Mouse (Mus musculus): ENCODE data around the gene Igf2r. TPM values are rescaled to one million over a fixed set of nuclear protein-coding genes. Genes with fewer than 3 reads are reported as not detected.

The Igf2r gene
- total RNA-seq, 2 experiments from 2014 or later: 55.8 to 67.8 TPM

- DNase-seq (ENCODE audit: low spot score in 2 of 2): no peak
Measured at GRCm38 (mm10) chr17:12721118-12721886, 48.2 kb downstream of the Igf2r start.

DNA sequence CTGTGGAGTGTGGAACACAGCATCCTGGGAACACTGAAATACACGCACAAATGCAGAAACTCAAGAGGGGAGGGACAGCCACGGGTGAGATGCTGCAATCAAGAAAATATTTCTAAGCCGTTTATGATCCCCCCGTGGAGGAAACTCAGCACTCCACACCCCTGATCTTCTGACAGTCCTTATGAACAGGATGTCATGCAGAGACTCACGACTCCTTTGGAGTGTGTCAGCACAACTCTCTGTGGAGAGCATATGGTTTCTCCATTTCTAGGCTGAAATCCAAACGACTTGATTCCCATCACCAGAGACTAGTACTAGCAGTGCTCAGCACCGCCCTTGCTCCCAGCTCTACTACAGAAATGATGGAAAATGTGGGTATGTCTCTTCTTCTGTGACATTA is 51.2 kb downstream of the Igf2r start:
- DNase-seq (ENCODE audit: low spot score in 2 of 2): no peak

- no peak for DNase-seq (ENCODE audit: low spot score in 2 of 2)
Measured at GRCm38 (mm10) chr17:12717445-12717844, 52.0 kb downstream of the Igf2r start.

DNA sequence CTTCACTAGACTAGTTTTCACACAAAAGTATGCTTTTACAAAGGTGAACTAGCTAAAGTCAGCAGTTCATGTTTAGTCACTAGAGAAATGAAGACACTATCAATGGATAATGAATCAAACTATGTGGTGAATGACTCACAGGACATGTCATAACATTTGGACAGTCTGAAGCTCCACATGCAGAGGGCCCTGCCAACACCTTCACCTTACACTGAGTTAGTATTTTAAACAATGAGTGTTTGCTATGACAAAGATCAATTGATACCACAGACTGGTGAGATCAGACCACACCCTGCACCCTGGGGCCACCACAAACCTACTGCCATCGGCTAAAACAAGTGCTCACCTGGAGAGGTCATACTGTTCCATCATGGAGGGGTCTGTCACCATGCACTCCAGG is 54.4 kb downstream of the Igf2r start:
- no peak for DNase-seq (ENCODE audit: low spot score in 2 of 2)

DNA sequence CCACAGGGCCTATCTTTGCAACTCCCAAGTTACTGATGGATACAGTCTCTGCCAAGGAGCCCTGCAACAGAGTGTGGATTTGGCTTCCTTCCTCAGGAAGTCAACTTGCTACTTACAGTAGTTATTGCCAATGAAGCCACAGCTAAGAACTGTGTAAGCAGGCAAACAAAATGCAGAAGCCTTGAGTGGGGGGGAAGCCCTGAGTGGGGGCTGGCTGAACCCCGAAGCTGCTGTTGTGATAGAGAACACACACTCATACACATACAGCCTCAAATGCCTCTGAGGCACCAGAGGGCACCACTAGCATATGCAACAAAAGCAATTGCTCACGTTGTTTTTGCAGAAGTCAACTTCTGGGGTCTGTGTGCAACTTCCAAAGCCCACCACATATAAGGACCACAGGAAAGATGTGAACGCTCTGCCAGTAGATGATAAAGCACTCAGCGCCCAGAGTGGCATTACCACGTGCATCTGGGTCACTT is 55.3 kb downstream of the Igf2r start:
- DNase-seq (ENCODE audit: low spot score in 2 of 2): no peak

- no peak for DNase-seq (ENCODE audit: low spot score in 2 of 2)
Measured at GRCm38 (mm10) chr17:12712993-12713392, 56.5 kb downstream of the Igf2r start.

GRCm38 (mm10) chr17:12712191-12712590 is 57.3 kb downstream of the Igf2r start:
- no peak for DNase-seq (ENCODE audit: low spot score in 2 of 2)

DNA sequence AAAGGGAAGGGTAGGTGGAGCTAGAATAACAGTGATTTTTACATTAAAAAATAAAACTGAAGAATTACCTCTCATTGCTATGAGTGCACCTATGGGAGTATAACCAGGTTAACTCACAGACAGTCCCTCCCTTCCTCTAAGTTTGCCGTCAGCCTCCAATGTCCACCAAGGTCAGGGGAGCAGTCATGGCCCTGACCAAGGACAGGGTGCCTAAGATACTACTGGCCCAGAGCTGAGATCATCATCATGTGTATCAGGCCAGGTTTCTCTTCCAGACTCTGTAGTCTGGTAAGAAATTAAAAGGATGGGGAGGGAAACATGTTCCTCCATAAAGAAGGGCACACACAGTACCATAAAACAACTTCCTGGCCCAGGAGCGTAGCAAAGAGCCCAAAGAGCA is 58.5 kb downstream of the Igf2r start:
- DNase-seq (ENCODE audit: low spot score in 2 of 2): no peak

DNA sequence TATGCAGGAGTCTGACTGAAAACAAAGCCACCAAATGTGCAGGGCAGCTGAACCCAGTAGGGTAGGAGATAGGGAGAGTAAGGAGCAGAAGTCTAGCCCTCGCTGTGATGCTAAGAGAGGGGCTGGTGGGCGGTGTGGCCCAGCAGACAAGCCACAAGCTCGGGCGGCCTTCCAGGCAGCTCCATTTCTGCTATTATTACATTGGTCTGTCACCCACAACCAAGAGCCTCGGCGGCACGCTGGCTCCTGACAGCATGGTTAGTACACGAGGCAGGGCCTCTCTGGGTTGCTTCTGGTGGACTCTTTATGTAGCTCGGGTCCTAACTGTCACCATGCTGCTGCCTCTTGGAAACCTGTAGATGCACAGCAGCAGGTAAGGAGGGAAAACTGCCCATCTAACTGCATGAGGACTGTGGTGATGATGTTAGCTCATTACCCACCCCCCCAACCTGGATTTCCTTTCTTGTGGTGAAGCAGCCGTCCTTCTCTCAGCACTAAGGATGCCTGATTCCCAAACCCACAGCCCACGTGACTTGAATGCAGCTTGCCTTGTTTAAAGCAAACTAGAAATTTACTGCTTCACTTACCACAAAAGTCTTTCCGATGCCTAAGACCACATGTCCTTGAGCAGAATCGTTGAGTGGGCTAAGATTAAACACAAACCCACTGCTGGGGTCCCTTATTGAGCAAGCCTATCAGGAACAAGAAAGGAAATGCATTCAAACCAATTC is 59.2 kb downstream of the Igf2r start:
- DNase-seq (ENCODE audit: low spot score in 2 of 2): no peak

GRCm38 (mm10) chr17:12708398-12708797 is 61.1 kb downstream of the Igf2r start:
- no peak for DNase-seq (ENCODE audit: low spot score in 2 of 2)

DNA sequence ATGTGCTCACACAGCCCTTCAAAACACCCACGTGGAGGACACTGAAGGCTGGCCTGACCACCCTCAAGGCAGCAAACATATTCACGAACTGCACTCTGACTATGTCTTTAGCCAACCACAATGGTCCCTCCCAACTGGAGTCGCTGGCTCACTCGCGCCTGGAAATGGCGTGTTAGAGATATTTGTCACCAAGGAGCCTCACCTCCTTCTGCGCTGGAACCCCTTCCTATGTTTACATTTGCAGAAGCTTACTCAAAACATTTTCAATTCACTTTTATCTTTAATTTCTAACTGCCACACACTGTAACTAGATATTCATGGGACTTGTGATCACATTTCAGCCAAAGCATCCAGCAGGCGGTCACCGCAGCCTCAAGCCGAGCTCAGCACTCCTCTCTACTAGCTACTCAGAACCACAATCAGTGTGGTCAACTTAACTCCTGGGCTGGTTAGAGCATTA is 62.8 kb downstream of the Igf2r start:
- DNase-seq (ENCODE audit: low spot score in 2 of 2): no peak

DNA sequence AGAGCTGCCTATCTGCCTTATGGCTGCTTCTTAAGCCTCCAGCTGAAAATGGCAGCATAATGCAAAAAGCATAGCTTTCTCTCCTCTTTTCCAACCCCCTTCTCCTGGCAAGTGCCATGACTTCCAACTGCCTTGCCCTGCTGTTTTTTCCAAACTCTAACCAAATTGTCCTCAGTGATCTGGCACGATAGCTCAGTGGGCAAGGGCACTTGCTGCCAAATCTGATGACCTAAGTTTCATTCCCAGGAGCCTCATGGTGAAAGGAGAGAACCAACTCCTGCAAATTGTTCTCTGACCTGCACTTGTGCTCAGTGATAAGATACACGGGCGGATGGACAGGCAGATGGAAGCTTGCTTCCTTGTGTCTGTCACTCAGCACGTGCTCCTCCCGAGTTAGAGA is 66.6 kb downstream of the Igf2r start:
- no peak for DNase-seq (ENCODE audit: low spot score in 2 of 2)

- no peak for DNase-seq (ENCODE audit: low spot score in 2 of 2)
Measured at GRCm38 (mm10) chr17:12700373-12700772, 69.1 kb downstream of the Igf2r start.

DNA sequence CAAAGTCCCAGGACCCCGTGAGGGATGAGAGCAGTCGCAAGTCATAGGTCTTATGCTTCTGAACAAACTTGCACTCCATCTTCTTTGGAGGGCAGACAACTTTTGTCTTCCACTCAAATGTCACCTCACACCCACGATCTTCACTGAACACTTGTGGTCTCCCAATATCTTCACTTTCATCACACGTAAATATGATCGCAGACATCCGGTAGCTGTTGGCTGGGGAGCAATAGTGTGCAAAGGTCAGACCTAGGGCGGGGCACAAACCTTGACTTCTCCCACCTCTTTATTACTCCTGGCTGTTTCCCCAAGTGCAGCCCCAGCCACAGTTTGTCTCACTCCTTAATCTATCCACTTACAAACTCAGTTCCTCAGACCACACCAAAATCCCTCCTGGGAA is 77.6 kb downstream of the Igf2r start:
- DNase-seq (ENCODE audit: low spot score in 2 of 2): no peak

GRCm38 (mm10) chr17:12689537-12689936 is 79.9 kb downstream of the Igf2r start:
- no peak for DNase-seq (ENCODE audit: low spot score in 2 of 2)

- DNase-seq (ENCODE audit: low spot score in 2 of 2): peak; percentile 7 to 43
Measured at GRCm38 (mm10) chr17:12688427-12689110, 80.9 kb downstream of the Igf2r start.

GRCm38 (mm10) chr17:12684928-12685624 is 84.4 kb downstream of the Igf2r start:
- no peak for DNase-seq (ENCODE audit: low spot score in 2 of 2)

GRCm38 (mm10) chr17:12684412-12684811 is 85.1 kb downstream of the Igf2r start:
- no peak for DNase-seq (ENCODE audit: low spot score in 2 of 2)

- DNase-seq (ENCODE audit: low spot score in 2 of 2): no peak
Measured at GRCm38 (mm10) chr17:12683582-12683981, 85.9 kb downstream of the Igf2r start.

GRCm38 (mm10) chr17:12678261-12678660 is 91.2 kb downstream of the Igf2r start:
- no peak for DNase-seq (ENCODE audit: low spot score in 2 of 2)

DNA sequence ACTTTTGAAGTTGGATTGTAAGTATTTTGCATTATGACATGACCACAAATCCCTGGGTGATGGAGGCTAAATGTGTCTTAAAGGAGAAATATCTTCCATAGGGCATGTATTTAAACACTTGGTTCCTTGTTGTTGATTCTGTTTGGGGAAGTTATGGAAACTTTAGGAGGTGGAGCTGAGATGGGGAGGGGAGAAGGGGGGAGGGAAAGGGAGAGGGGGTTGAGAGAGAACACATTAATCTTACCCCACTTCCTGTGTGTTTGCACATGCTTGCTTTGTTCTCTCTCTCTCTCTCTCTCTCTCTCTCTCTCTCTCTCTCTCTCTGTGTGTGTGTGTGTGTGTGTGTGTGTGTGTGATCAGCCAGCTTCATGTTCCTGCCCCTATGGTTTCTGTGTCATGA is 92.3 kb downstream of the Igf2r start:
- no peak for DNase-seq (ENCODE audit: low spot score in 2 of 2)

Data from adrenal gland, adult 18-20 months (tissue).